Mouse (Mus musculus) adrenal gland, adult 2 months (tissue): ENCODE measurements around the gene Phldb3. TPM values are rescaled to one million over a fixed set of nuclear protein-coding genes. Genes with fewer than 3 reads are reported as not detected.
A peak's percentile ranks its signal among the peaks of the same experiment; 100 is the strongest.
"Not testable (repeated sequence)": the region's sequence is repeated elsewhere in the genome, so short reads cannot be mapped to it uniquely, and the experiment has no call there.

ENCODE experiments used
- DNase-seq: peaks from one replicate; pipeline ENCODE4 v3.0.0; 2021
- polyA plus RNA-seq: library from polyadenylated mRNA; depleted of rRNA; stranded (reverse); fragments of >200 nt; gene quantifications from 2 replicates; pipeline ENCODE4 v1.2.3, GENCODE M21; 2012
- total RNA-seq, 2 experiments: library from RNA; stranded (reverse); gene quantifications; 2 replicates each; pipeline ENCODE4 v1.2.3; 2021

Phldb3 gene
- total and polyA plus RNA-seq, 3 experiments, result 3.5 to 8.5 (median 3.9) TPM

- no peak for DNase-seq
Measured at GRCm38 (mm10) chr7:24594309-24594803, 16.2 kb upstream of the Phldb3 start.

DNA sequence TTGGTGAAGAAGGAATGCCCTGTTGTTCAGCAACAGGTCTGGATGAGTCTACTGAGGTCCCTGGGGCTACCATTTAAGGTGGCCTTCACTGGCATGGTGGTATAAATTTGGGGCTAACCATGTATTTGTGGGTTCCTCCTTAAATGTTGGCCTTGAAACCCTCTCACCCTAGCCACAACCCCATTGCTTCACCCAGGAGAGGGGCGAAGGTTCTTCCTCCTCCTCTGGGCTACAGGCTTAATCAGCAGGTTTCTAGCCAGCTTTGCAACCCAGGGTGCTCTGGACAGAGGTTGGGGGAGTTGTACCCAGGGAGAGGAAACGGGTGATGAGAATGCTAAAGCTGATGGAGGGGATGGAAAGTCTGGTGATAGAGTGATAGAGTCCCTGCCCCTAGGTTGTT is 15.1 kb upstream of the Phldb3 start:
- no peak for DNase-seq

DNA sequence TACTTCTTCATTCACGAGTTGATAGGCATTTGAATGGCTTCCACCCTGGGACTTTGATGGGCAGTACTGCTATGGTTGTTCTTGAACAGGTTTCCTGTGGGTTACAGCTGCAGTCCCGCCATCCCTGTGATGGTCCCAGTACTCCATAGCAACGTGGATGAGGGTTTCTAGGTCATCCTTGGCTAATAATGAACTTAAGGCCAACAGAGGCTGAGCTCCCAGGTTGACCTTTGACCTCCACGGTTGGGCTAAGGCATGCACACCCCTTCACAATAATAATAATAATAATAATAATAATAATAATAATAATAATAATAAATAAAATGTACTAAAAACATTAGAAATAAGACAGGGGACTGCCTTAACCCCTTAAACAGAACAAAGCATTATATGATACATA is 12.4 kb upstream of the Phldb3 start:
- DNase-seq, result no peak

DNA sequence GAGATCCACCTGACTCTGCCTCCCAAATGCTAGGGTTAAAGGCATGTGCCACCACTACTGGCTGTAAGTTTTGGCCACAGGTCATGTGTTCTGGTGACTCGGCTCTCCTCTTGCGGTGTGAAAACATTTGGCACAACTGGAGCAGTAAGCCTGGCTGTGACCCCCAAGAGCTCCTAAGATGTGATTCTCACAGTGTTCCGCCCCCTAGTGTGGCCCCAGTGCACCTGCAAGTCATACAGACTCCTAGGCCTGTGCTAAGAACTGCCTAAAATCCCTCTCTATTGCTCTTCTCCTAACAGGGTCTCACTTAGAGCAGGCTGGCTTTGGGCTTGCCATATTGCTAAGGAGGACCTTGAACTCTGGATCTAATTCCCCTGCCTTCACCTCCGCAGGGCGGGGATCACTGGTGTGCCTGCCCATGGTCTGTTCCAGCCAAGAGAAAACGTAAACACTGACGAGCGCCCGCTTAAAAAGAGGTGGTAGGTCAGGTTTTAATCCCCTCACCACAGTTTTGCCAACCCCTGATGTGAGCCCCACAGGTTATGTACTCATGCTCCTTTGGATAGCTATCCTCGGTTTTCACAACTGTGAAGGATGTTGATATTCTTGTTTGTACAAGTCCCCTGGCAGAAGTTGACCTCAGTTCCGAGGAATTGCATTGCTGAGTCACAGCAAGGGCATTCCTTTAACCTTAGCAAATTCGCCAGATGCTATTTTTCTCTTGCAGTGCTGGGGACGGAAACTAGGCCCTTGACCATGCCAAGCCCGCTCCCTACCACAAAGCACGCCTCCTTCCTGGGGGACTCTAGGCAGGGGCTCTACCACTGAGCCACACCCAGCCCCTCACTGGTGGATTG is 11.1 kb upstream of the Phldb3 start:
- DNase-seq, result peak; percentile 68

- peak; percentile 95 for DNase-seq
Measured at GRCm38 (mm10) chr7:24600941-24601597, 9.5 kb upstream of the Phldb3 start.

- no peak for DNase-seq
Measured at GRCm38 (mm10) chr7:24605561-24605960, 5.0 kb upstream of the Phldb3 start.

DNA sequence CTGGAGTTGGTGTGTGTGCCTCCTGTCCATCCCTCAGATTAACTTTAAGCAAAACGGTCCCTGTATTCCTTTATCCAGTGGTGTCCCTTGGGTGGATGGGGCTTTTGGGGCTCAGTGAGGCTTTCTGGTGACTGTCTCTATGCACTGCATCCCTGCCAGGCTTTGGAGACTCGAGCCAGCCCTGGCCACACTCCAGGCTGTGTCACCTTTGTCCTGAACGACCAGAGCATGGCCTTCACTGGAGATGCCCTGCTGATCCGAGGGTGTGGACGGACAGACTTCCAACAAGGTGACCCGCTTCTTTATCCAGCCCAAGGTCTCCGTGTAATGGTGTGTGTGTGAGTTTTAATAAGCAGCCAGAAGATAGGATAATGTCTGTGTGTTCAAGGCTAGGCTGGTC is 4.5 kb upstream of the Phldb3 start:
- no peak for DNase-seq

DNA sequence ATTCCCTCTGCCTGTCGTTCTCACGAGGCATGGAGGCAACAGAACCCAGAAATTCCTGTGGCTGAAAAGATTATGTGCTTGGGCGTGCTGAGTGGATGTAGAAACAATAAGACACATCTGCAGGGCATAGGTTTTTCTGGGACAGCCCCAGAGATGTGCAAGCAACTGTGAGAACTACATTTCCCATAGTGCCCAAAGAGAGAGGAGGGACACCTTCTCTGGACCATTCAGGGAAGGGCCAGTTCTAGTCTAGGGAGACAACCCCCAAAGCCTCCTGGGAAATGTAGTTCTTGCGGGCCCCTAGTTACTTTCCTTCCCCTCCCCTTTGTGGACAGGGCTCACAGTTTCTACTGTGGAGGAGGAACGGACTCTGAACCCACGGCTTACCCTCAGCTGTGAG is 2.5 kb upstream of the Phldb3 start:
- peak; percentile 66 for DNase-seq

DNA sequence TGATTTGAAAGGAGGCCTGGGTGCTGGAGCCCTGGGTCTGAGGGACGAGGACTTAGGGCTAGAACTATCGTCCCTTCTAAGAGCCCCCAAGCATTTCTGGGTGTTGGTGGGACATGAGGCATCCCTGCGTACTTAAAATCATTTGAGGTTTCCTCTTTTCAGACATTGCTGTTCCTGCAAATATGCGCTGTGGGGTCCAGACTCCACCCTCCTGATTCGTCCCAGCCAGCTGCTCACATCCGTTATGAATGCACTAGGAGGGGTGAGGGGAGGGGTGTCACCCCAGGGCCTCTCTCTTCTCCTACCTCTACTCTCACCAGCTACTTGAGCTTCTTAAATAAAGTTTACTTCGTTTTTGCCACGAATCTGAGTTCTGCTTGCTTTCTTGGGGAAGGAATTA is 2.0 kb upstream of the Phldb3 start:
- DNase-seq, result no peak

DNA sequence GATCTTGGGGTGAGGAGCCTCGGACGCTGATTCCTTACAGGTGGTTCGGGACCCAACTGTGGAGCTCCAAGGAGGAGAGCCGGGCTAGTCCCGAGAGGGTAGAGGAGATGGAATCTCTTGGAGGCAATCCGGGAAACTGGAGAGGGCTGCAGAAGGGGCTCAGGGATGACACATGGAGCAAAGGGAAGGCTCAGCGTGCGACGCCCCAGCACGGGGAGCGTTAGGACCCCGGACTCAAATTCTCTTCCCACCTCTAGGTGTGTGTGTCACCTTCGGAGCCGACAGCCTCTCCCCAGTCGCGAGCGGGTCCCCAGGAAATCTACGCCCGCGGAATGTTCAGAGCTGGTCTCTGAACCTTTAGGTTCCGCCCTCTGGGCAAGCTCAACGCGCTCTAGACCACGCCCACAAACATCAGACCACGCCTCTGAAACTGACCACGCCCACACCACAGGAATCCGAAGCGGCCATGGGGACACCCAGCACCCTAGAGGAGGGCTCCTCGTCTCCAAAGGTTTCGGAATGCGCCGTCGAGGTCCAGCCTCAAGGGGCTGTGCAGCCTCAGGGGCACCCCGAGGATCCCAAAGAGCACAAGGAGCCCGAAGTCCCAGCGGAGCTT is 424 bp downstream of the Phldb3 start:
- peak; percentile 96 for DNase-seq

DNA sequence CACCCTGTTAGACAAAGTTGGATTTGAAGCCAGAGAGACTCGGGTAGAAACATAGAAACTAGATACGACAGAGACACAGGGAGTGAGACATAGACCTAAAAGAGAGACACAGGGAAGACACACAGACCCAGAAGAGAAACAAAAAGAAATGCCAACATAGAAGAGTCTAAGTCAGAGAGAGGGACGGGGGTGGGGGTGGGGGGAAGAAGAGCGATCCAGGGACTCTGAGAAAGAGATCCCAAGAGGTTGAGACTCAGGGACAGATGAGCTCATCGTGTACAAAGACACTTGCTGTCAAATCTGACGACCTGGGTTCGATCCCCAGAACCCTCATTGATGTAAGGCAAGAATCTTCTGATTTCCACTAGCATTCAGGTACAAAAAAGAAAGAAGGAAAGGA is 1.1 kb downstream of the Phldb3 start:
- DNase-seq, result no peak

- DNase-seq, result no peak
Measured at GRCm38 (mm10) chr7:24612308-24612910, 1.8 kb downstream of the Phldb3 start.

GRCm38 (mm10) chr7:24614816-24615215 is 4.3 kb downstream of the Phldb3 start:
- DNase-seq, result no peak

GRCm38 (mm10) chr7:24617763-24618162 is 7.2 kb downstream of the Phldb3 start:
- no peak for DNase-seq

- DNase-seq, result not testable (repeated sequence)
Measured at GRCm38 (mm10) chr7:24618374-24618773, 7.8 kb downstream of the Phldb3 start.

GRCm38 (mm10) chr7:24619671-24620397 is 9.3 kb downstream of the Phldb3 start:
- no peak for DNase-seq

- no peak for DNase-seq
Measured at GRCm38 (mm10) chr7:24621193-24621592, 10.6 kb downstream of the Phldb3 start.

DNA sequence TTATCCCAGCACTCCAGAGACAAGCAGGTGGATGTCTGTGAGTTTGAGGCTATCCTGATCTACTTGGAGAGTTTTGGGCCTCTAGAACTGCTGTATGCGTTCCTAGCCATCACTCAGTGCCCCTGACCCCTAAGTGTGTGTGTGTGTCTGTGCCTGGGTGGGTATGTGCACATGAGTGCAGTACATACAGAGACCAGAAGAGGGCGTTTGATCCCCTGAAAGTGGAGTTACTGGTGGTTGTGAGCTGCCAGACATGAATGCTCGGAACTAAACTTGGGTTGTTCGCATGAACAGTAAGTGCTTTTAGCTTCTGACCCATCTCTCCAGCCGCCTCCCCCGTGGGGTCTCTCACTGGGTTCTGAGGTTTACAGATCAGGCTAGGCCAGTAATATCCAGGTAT is 12.4 kb downstream of the Phldb3 start:
- no peak for DNase-seq

- peak; percentile 93 for DNase-seq
Measured at GRCm38 (mm10) chr7:24628685-24629610, 18.4 kb downstream of the Phldb3 start.

GRCm38 (mm10) chr7:24629672-24630071 is 19.1 kb downstream of the Phldb3 start:
- DNase-seq, result peak; percentile 71
